Mouse (Mus musculus) lung, postnatal 0 days (tissue): ENCODE data around the gene Sidt2. TPM values are rescaled to one million over a fixed set of nuclear protein-coding genes. Genes with fewer than 3 reads are reported as not detected.

ENCODE experiments used
- ATAC-seq: fragments of 200-750 bp; cut with Nextera tagmentation; 2 replicates; pipeline ENCODE4 v1.8.0; 2017; ENCODE audit warnings: moderate library complexity
- DNase-seq: peaks from one replicate; pipeline ENCODE4 v3.0.0-alpha.2; 2016; ENCODE audit warnings: low spot score
- H3K27ac ChIP-seq: fragments of 300-500 bp; sonication (generic); 2 replicates; pipeline ENCODE4 v1.5.1; 2014; ENCODE audit warnings: antibody characterized with exemption, mild to moderate bottlenecking, low read length, mixed read lengths
- H3K27me3 ChIP-seq: fragments of 300-500 bp; sonication (generic); replicated peaks from 2 replicates; pipeline ENCODE4 v1.6.1; 2014; ENCODE audit warnings: low read length, mixed read lengths; ENCODE audit not compliant: insufficient read depth
- H3K36me3 ChIP-seq: fragments of 300-500 bp; sonication (generic); 2 replicates; pipeline ENCODE4 v1.6.1; 2014; ENCODE audit warnings: low read length, mixed read lengths; ENCODE audit not compliant: insufficient read depth
- H3K4me1 ChIP-seq: fragments of 300-500 bp; sonication (generic); 2 replicates; pipeline ENCODE4 v1.6.1; 2014; ENCODE audit warnings: antibody characterized with exemption, low read depth, low read length, mixed read lengths; ENCODE audit not compliant: insufficient read depth
- H3K4me2 ChIP-seq: fragments of 300-500 bp; sonication (generic); replicated peaks from 2 replicates; pipeline ENCODE4 v1.6.1; 2014; ENCODE audit warnings: low read depth, mild to moderate bottlenecking, low read length, moderate library complexity, mixed read lengths
- H3K4me3 ChIP-seq: fragments of 300-500 bp; sonication (generic); 2 replicates; pipeline ENCODE4 v1.5.1; 2014; ENCODE audit warnings: low read depth, low read length
- H3K9ac ChIP-seq: fragments of 300-500 bp; sonication (generic); replicated peaks from 2 replicates; pipeline ENCODE4 v1.6.1; 2014; ENCODE audit warnings: low read depth, mild to moderate bottlenecking
- H3K9me3 ChIP-seq: fragments of 300-500 bp; sonication (generic); 2 replicates; pipeline ENCODE4 v1.6.1; 2016; ENCODE audit warnings: low read length, mixed read lengths
- CTCF ChIP-seq: IDR thresholded peaks from 2 replicates; pipeline ENCODE4 v1.5.1; 2016; ENCODE audit warnings: antibody characterized with exemption, mild to moderate bottlenecking
- EP300 ChIP-seq: IDR thresholded peaks from 2 replicates; pipeline ENCODE4 v1.6.1; 2016; ENCODE audit warnings: antibody characterized with exemption, mild to moderate bottlenecking, control low read depth
- WGBS: fragments of 180-500 bp; shearing (Covaris S2); extraction: QIAGEN DNeasy Blood & Tissue Kit; methylation state at CpG from one replicate; pipeline ENCODE4 v1.1.7; 2014; 5-methylcytosine and 5-hydroxymethylcytosine counted together
- microRNA-seq: library from miRNA; unstranded; fragments of <30 nt; microRNA quantifications from one replicate; pipeline ENCODE4, GENCODE M21; 2016
- polyA plus RNA-seq: library from polyadenylated mRNA; unstranded; fragments of >200 nt; fragmentation: Nextera tagmentation; extraction: Ambion mirVana; gene quantifications from 2 replicates; pipeline ENCODE4 v1.2.1, GENCODE M21; 2015

The Sidt2 gene
- polyA plus RNA-seq, 1 experiment from 2014 or later = 58.7 TPM

DNA sequence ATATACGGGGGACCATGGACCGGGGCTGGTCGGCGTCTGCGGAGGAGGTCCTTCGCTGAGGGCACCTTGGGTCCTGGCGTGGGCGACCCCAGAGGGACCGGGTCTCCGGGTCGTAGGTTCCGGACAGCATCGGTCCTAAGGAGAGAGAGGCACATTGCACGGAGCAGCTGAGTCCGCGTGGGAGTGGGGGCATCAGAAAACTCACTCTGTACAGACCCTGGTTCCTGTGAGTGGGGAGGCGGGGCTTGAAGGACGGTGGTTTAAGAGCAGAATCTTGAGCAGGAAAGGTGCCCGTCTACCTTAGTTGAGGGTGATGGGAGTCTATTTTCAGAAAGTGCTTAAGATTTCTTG is 48.0 kb downstream of the Sidt2 start:
- peak; percentile 14; the same call in 1 of the 2 replicates for ATAC-seq
- Histone ChIP-seq H3K4me3 (peak overlapping the region; percentile 79), H3K27me3 (no peaks in the 10 kb centered on the region), H3K9ac (peak overlapping the region; percentile 98), H3K36me3 (0 out of 2 replicates have a peak, but pooled peaks cover 14% of the 10 kb centered on the region), H3K4me2 (peak overlapping the region; percentile 84), H3K27ac (peak overlapping the region; percentile 99), H3K9me3 (no peaks in the 10 kb centered on the region), H3K4me1 (peaks cover 8% of the 10 kb centered on the region; the same call in 1 of the 2 replicates)
- DNase-seq = peak; percentile 54
- TF ChIP-seq CTCF = no peak
- no peak for TF ChIP-seq EP300
- under 1% methylated on average over 19 of the region's 19 CpGs for WGBS

DNA sequence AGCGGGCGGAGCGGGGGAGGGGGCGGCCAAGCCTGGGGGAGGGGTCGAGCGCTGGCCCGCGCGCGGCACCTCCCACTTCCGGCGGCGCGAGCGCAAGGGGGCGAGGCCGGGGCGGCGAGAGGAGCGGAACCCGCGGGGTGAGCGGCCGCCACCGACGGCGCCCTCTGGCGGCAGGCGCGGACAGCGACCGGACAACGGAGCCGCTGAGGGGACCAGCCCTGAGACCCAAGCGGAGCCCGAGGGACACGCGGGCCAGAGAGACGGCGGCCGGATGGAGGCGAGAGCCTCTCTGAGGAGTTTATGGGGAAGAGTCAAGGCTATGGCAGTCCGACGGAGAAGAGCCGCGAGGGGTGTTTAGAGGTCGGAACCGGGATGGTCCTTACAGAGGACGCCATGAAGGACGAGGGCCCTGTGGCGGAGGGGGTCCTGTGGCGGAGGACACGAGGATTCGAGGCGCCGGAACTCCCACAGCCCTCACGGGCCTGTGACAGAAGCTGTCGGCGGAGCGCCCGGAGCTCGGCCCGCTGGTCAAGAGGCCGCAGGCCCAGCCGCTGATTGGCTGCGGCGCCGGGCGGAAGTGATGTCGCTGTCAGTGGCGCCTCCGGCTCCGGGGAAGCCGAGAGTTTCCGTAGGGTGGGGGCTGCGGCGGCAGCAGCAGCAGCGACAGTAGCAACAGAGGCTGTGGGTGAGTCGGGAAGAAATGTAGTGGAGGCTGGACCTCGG is 48.5 kb downstream of the Sidt2 start, which contains the start of the genes Pcsk7 and Rnf214:
Gene Pcsk7, plus strand, starts transcription at position 143 of the 723 bp plus-strand sequence.
Gene Rnf214, minus strand, starts transcription at position 557 of the 723 bp plus-strand sequence.
- H3K27ac ChIP-seq = peak within 1 kb of the TSS; percentile 99
- DNase-seq (peak; percentile 95), ATAC-seq (peak; percentile 95)
- under 1% methylated on average over 57 of the region's 80 CpGs for WGBS
- H3K9me3 ChIP-seq = no peaks in the 10 kb centered on the region
- H3K36me3 ChIP-seq = 0 out of 2 replicates have a peak, but pooled peaks cover 16% of the 10 kb centered on the region
- H3K9ac ChIP-seq = peak within 1 kb of the TSS; percentile 98
- H3K4me3 ChIP-seq = peak within 1 kb of the TSS; percentile 79
- H3K4me2 ChIP-seq = peak within 1 kb of the TSS; percentile 84
- TF ChIP-seq CTCF (peak; percentile 86), EP300 (no peak)
- H3K4me1 ChIP-seq = peaks cover 8% of the 10 kb centered on the region; the same call in 1 of the 2 replicates
- H3K27me3 ChIP-seq = no peaks in the 10 kb centered on the region

DNA sequence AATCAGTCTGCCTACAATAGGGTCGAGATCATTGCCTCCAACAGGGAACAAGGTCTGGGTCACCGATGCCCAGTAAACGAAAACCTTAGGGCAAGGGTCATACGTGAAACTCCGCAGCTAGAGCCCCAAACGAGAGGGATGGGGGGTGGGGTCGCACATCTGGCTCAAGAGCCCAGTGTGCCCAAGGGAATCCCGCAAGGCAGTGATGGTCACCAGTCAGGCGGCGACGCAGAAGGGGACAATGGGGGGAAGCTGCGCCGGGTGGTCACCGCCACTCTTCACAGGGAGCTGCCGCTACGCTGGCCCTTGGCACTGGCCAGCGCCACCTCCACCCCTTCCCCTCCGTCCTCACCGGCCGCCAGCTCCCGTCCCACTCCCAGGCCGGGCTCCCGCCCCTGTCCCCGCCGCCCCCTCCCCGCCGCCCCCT is 49.2 kb downstream of the Sidt2 start:
- Histone ChIP-seq H3K9me3 (no peaks in the 10 kb centered on the region), H3K4me1 (peaks cover 8% of the 10 kb centered on the region; the same call in 1 of the 2 replicates), H3K36me3 (0 out of 2 replicates have a peak, but pooled peaks cover 14% of the 10 kb centered on the region), H3K27ac (peak overlapping the region; percentile 99), H3K4me3 (peak overlapping the region; percentile 79), H3K9ac (peak overlapping the region; percentile 98), H3K4me2 (peak overlapping the region; percentile 84), H3K27me3 (no peaks in the 10 kb centered on the region)
- ATAC-seq (peak; percentile 32), DNase-seq (peak; percentile 57)
- no peak for TF ChIP-seq CTCF
- no peak for TF ChIP-seq EP300
- WGBS = under 1% methylated on average over 7 of the region's 27 CpGs

DNA sequence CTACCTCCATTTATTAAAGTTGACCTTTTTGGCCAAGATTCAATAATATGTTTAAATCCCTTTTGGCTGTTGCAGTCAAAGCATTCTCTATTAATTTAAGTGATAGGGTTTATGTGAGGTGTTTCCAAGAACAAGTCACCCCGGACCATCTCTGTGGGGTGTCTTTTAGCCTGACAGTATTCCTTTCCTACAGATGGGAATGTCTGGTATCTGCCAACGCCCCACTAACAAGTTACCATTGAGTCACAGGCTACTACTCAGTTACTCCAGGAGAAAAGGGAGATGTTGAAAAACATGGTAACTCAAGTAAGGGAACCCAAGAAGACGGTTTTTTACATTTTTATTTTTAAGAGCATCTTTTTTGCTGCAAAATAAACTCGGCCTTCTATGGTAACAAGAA is 49.9 kb downstream of the Sidt2 start:
- Histone ChIP-seq H3K27me3 (no peaks in the 10 kb centered on the region), H3K9ac (no peak overlapping the region), H3K27ac (no peak overlapping the region), H3K4me3 (peak overlapping the region; percentile 79; the same call in 1 of the 2 replicates), H3K4me2 (peak overlapping the region; percentile 84; the same call in 1 of the 2 replicates), H3K9me3 (no peaks in the 10 kb centered on the region), H3K36me3 (0 out of 2 replicates have a peak, but pooled peaks cover 11% of the 10 kb centered on the region), H3K4me1 (peaks cover 8% of the 10 kb centered on the region; the same call in 1 of the 2 replicates)
- ATAC-seq (no peak), DNase-seq (no peak)
- 53% methylated on average over 4 of the region's 4 CpGs for WGBS
- TF ChIP-seq EP300 (no peak), CTCF (no peak)

DNA sequence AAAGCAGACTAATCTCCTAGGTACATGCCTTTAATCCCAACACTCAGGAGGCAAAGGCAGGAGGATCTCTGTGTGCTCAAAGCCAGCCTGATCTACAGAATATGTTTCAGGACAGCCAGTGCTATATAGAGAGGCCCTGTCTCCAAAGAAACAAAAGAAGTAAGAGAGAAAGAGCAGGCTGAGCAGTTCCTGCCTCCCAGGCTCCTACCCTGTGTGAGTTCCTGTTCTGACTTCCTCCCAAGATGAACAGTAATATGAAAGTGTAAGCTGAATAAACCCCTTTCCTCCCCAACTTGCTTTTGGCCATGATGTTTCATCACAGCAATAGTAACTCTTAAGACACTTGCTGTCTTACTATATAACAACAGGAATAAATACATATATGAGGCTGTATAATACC is 61.4 kb downstream of the Sidt2 start:
- TF ChIP-seq CTCF (no peak), EP300 (no peak)
- Histone ChIP-seq H3K36me3 (peaks cover 35% of the 10 kb centered on the region; the same call in 1 of the 2 replicates), H3K4me1 (no peaks in the 10 kb centered on the region)

More for the DNA sequence above, 61.4 kb downstream of the Sidt2 start:
- Histone ChIP-seq H3K27me3 (no peaks in the 10 kb centered on the region), H3K4me2 (no peak overlapping the region), H3K9me3 (no peaks in the 10 kb centered on the region), H3K27ac (no peak overlapping the region), H3K9ac (no peak overlapping the region), H3K4me3 (no peak overlapping the region)
- no peak for ATAC-seq
- DNase-seq = no peak

Small RNA genes within 50 kb of the gene (microRNA-seq; reads per million reads assigned to microRNA genes)
- gene Mir7087 = 0.98 reads per million

Other genes starting within 250 kb of the Sidt2 start
- 16.5 and 19.4 TPM in 2 replicates for gene Cep164, start 126.6 kb downstream of the Sidt2 start, polyA plus RNA-seq
- gene Bace1, start 116.7 kb downstream of the Sidt2 start, polyA plus RNA-seq = 16.6 and 18.3 TPM in 2 replicates
- gene Pcsk7, start 48.8 kb downstream of the Sidt2 start, polyA plus RNA-seq = 21.1 and 22.3 TPM in 2 replicates
- 29.5 and 32.3 TPM in 2 replicates for gene Rnf214, start 48.3 kb downstream of the Sidt2 start, polyA plus RNA-seq
- 153 and 184 TPM in 2 replicates for gene Tagln, start 19.2 kb downstream of the Sidt2 start, polyA plus RNA-seq
- gene Pafah1b2, start 57.4 kb upstream of the Sidt2 start, polyA plus RNA-seq = 82.8 and 84.6 TPM in 2 replicates
- gene Sik3, start 57.6 kb upstream of the Sidt2 start, polyA plus RNA-seq = 8.9 and 9.3 TPM in 2 replicates